Mouse (Mus musculus) kidney, embryonic 15.5 days (tissue): Measurements from ENCODE around the gene Apon. TPM values are rescaled to one million over a fixed set of nuclear protein-coding genes. Genes with fewer than 3 reads are reported as not detected.

ENCODE experiments used
- ATAC-seq: fragments of 200-750 bp; cut with Nextera tagmentation; replicated peaks from 2 replicates; pipeline ENCODE4 v1.8.0; 2017; ENCODE audit warnings: moderate TSS enrichment; ENCODE audit not compliant: low FRiP score
- H3K27ac ChIP-seq: fragments of 300-500 bp; sonication (generic); 2 replicates; pipeline ENCODE4 v1.5.1; 2015; ENCODE audit warnings: mild to moderate bottlenecking, inconsistent platforms
- H3K27me3 ChIP-seq: fragments of 300-500 bp; sonication (generic); 2 replicates; pipeline ENCODE4 v1.6.1; 2015; ENCODE audit warnings: inconsistent platforms
- H3K36me3 ChIP-seq: fragments of 300-500 bp; sonication (generic); 2 replicates; pipeline ENCODE4 v1.6.1; 2015; ENCODE audit warnings: inconsistent platforms
- H3K4me1 ChIP-seq: fragments of 300-500 bp; sonication (generic); 2 replicates; pipeline ENCODE4 v1.6.1; 2015; ENCODE audit warnings: inconsistent platforms
- H3K4me2 ChIP-seq: fragments of 300-500 bp; sonication (generic); 2 replicates; pipeline ENCODE4 v1.6.1; 2015; ENCODE audit warnings: moderate library complexity, mild to moderate bottlenecking, inconsistent platforms
- H3K4me3 ChIP-seq: fragments of 300-500 bp; sonication (generic); replicated peaks from 2 replicates; pipeline ENCODE4 v1.5.1; 2015; ENCODE audit warnings: mild to moderate bottlenecking, inconsistent platforms
- H3K9ac ChIP-seq: fragments of 300-500 bp; sonication (generic); 2 replicates; pipeline ENCODE4 v1.6.1; 2015; ENCODE audit warnings: mild to moderate bottlenecking, inconsistent platforms
- H3K9me3 ChIP-seq: fragments of 300-500 bp; sonication (generic); replicated peaks from 2 replicates; pipeline ENCODE4 v1.6.1; 2016; ENCODE audit warnings: inconsistent platforms
- WGBS: fragments of 180-500 bp; shearing (Covaris S2); methylation state at CpG from one replicate; pipeline ENCODE4 v1.1.7; 2015; ENCODE audit warnings: mixed read lengths; 5-methylcytosine and 5-hydroxymethylcytosine counted together
- polyA plus RNA-seq: library from polyadenylated mRNA; unstranded; fragments of >200 nt; fragmentation: Nextera tagmentation; extraction: Ambion mirVana; gene quantifications from 2 replicates; pipeline ENCODE4 v1.2.1, GENCODE M21; 2015

The Apon gene
- polyA plus RNA-seq, 1 experiment from 2014 or later: 0.45 TPM

GRCm38 (mm10) chr10:128218387-128219117, 35.3 kb upstream of the Apon start:
- H3K4me1 ChIP-seq: no peaks in the 10 kb centered on the region
- peaks cover 8% of the 10 kb centered on the region; the same call in 1 of the 2 replicates for H3K27me3 ChIP-seq
- H3K4me3 ChIP-seq: no peak overlapping the region
- no peak overlapping the region for H3K27ac ChIP-seq
- no peaks in the 10 kb centered on the region for H3K9me3 ChIP-seq
- ATAC-seq: no peak
- no peak overlapping the region for H3K9ac ChIP-seq
- H3K4me2 ChIP-seq: no peak overlapping the region
- H3K36me3 ChIP-seq: no peaks in the 10 kb centered on the region
- 92% methylated on average over 18 of the region's 18 CpGs for WGBS

- no peak overlapping the region for H3K4me2 ChIP-seq
- H3K4me3 ChIP-seq: no peak overlapping the region
- 48% methylated on average over 16 of the region's 16 CpGs for WGBS
- H3K27ac ChIP-seq: no peak overlapping the region
- no peaks in the 10 kb centered on the region for H3K36me3 ChIP-seq
- no peaks in the 10 kb centered on the region for H3K27me3 ChIP-seq
- H3K9me3 ChIP-seq: no peaks in the 10 kb centered on the region
- no peak overlapping the region for H3K9ac ChIP-seq
- no peak for ATAC-seq
- no peaks in the 10 kb centered on the region for H3K4me1 ChIP-seq
These were observed 32.2 kb upstream of the Apon start for GRCm38 (mm10) chr10:128221533-128222286.

- Histone ChIP-seq H3K9ac (no peak overlapping the region), H3K4me2 (no peak overlapping the region), H3K27me3 (no peaks in the 10 kb centered on the region), H3K9me3 (no peaks in the 10 kb centered on the region), H3K36me3 (no peaks in the 10 kb centered on the region), H3K27ac (no peak overlapping the region), H3K4me3 (no peak overlapping the region), H3K4me1 (no peaks in the 10 kb centered on the region)
- WGBS: 55% methylated on average over 5 of the region's 5 CpGs
- ATAC-seq: no peak
These were observed 28.8 kb upstream of the Apon start for GRCm38 (mm10) chr10:128225064-128225463.

- Histone ChIP-seq H3K4me3 (no peak within 1 kb of the TSS), H3K27ac (no peak within 1 kb of the TSS), H3K4me1 (peaks cover under 1% of the 10 kb centered on the region; the same call in 1 of the 2 replicates), H3K36me3 (no peaks in the 10 kb centered on the region), H3K9me3 (no peaks in the 10 kb centered on the region), H3K27me3 (no peaks in the 10 kb centered on the region), H3K9ac (no peak within 1 kb of the TSS), H3K4me2 (no peak within 1 kb of the TSS)
- ATAC-seq: no peak
- WGBS: 54% methylated on average over 4 of the region's 4 CpGs
These were observed 28.4 kb upstream of the Apon start, which contains the start of gene Mip for GRCm38 (mm10) chr10:128225538-128225937. TSS of gene Mip (plus strand) at chr10:128225838.

GRCm38 (mm10) chr10:128227592-128227991, 26.3 kb upstream of the Apon start:
- no peak for ATAC-seq
- no peak overlapping the region for H3K4me2 ChIP-seq
- WGBS: 81% methylated on average over 9 of the region's 9 CpGs

GRCm38 (mm10) chr10:128228009-128228408, 25.9 kb upstream of the Apon start:
- Histone ChIP-seq H3K4me2 (no peak overlapping the region), H3K9me3 (no peaks in the 10 kb centered on the region), H3K36me3 (no peaks in the 10 kb centered on the region), H3K9ac (no peak overlapping the region), H3K4me3 (no peak overlapping the region), H3K27ac (no peak overlapping the region), H3K4me1 (peaks cover 13% of the 10 kb centered on the region), H3K27me3 (no peaks in the 10 kb centered on the region)
- ATAC-seq: no peak
- WGBS: 89% methylated on average over 8 of the region's 8 CpGs

More at GRCm38 (mm10) chr10:128227592-128227991, 26.3 kb upstream of the Apon start:
- no peaks in the 10 kb centered on the region for H3K36me3 ChIP-seq
- H3K9me3 ChIP-seq: no peaks in the 10 kb centered on the region
- H3K27me3 ChIP-seq: no peaks in the 10 kb centered on the region
- peaks cover 10% of the 10 kb centered on the region; the same call in 1 of the 2 replicates for H3K4me1 ChIP-seq
- H3K27ac ChIP-seq: no peak overlapping the region
- no peak overlapping the region for H3K9ac ChIP-seq
- H3K4me3 ChIP-seq: no peak overlapping the region

- ATAC-seq: no peak
- H3K4me2 ChIP-seq: peak overlapping the region; percentile 81; the same call in 1 of the 2 replicates
- H3K9me3 ChIP-seq: no peaks in the 10 kb centered on the region
- WGBS: 59% methylated on average over 12 of the region's 12 CpGs
- no peaks in the 10 kb centered on the region for H3K36me3 ChIP-seq
- no peaks in the 10 kb centered on the region for H3K27me3 ChIP-seq
- H3K27ac ChIP-seq: peak overlapping the region; percentile 93; the same call in 1 of the 2 replicates
- H3K9ac ChIP-seq: no peak overlapping the region
- peaks cover 28% of the 10 kb centered on the region for H3K4me1 ChIP-seq
- H3K4me3 ChIP-seq: no peak overlapping the region; the same call in 1 of the 2 replicates
These were observed 23.3 kb upstream of the Apon start for GRCm38 (mm10) chr10:128230582-128230981.

GRCm38 (mm10) chr10:128231146-128231545, 22.8 kb upstream of the Apon start:
- 6% methylated on average over 5 of the region's 5 CpGs for WGBS

GRCm38 (mm10) chr10:128231697-128232419, 22.0 kb upstream of the Apon start, which contains the start of gene Timeless:
TSS of gene Timeless (plus strand) at chr10:128232065.
- Histone ChIP-seq H3K9me3 (no peaks in the 10 kb centered on the region), H3K36me3 (no peaks in the 10 kb centered on the region), H3K4me1 (peaks cover 28% of the 10 kb centered on the region), H3K27ac (peak within 1 kb of the TSS; percentile 93), H3K4me3 (peak within 1 kb of the TSS; percentile 66), H3K4me2 (peak within 1 kb of the TSS; percentile 81), H3K9ac (peak within 1 kb of the TSS; percentile 88), H3K27me3 (no peaks in the 10 kb centered on the region)
- under 1% methylated on average over 54 of the region's 58 CpGs for WGBS
- ATAC-seq: peak; percentile 94

More at GRCm38 (mm10) chr10:128231146-128231545, 22.8 kb upstream of the Apon start:
- H3K27ac ChIP-seq: peak overlapping the region; percentile 93
- peak overlapping the region; percentile 66 for H3K4me3 ChIP-seq
- H3K9me3 ChIP-seq: no peaks in the 10 kb centered on the region
- H3K36me3 ChIP-seq: no peaks in the 10 kb centered on the region
- H3K9ac ChIP-seq: peak overlapping the region; percentile 88
- H3K4me2 ChIP-seq: peak overlapping the region; percentile 81
- peaks cover 28% of the 10 kb centered on the region for H3K4me1 ChIP-seq
- no peaks in the 10 kb centered on the region for H3K27me3 ChIP-seq
- no peak for ATAC-seq

- under 1% methylated on average over 14 of the region's 14 CpGs for WGBS
- ATAC-seq: peak; percentile 59
- Histone ChIP-seq H3K27ac (peak overlapping the region; percentile 93), H3K36me3 (no peaks in the 10 kb centered on the region), H3K27me3 (no peaks in the 10 kb centered on the region), H3K9me3 (no peaks in the 10 kb centered on the region), H3K4me1 (peaks cover 28% of the 10 kb centered on the region), H3K9ac (peak overlapping the region; percentile 88), H3K4me2 (peak overlapping the region; percentile 81), H3K4me3 (peak overlapping the region; percentile 66)
These were observed 21.4 kb upstream of the Apon start for GRCm38 (mm10) chr10:128232420-128232985.

- H3K4me2 ChIP-seq: no peak overlapping the region
- H3K27me3 ChIP-seq: no peaks in the 10 kb centered on the region
- H3K36me3 ChIP-seq: peaks cover 18% of the 10 kb centered on the region
- no peak overlapping the region for H3K9ac ChIP-seq
- no peak overlapping the region for H3K27ac ChIP-seq
- no peaks in the 10 kb centered on the region for H3K9me3 ChIP-seq
- peaks cover 25% of the 10 kb centered on the region for H3K4me1 ChIP-seq
- WGBS: 74% methylated on average over 4 of the region's 4 CpGs
- ATAC-seq: no peak
- H3K4me3 ChIP-seq: no peak overlapping the region
These were observed 17.6 kb upstream of the Apon start for GRCm38 (mm10) chr10:128236321-128236720.
